Mouse (Mus musculus): ENCODE measurements around the gene Coq10b. TPM values are rescaled to one million over a fixed set of nuclear protein-coding genes. Genes with fewer than 3 reads are reported as not detected.

The Coq10b gene
- total RNA-seq, 2 experiments from 2014 or later = 9.5 to 11.3 TPM

- no peak for DNase-seq
Observed at GRCm38 (mm10) chr1:55106919-55107585, 54.5 kb downstream of the Coq10b start.

GRCm38 (mm10) chr1:55107644-55108043, 55.1 kb downstream of the Coq10b start:
- DNase-seq = no peak

- DNase-seq = no peak
Observed at GRCm38 (mm10) chr1:55108473-55108872, 55.9 kb downstream of the Coq10b start.

DNA sequence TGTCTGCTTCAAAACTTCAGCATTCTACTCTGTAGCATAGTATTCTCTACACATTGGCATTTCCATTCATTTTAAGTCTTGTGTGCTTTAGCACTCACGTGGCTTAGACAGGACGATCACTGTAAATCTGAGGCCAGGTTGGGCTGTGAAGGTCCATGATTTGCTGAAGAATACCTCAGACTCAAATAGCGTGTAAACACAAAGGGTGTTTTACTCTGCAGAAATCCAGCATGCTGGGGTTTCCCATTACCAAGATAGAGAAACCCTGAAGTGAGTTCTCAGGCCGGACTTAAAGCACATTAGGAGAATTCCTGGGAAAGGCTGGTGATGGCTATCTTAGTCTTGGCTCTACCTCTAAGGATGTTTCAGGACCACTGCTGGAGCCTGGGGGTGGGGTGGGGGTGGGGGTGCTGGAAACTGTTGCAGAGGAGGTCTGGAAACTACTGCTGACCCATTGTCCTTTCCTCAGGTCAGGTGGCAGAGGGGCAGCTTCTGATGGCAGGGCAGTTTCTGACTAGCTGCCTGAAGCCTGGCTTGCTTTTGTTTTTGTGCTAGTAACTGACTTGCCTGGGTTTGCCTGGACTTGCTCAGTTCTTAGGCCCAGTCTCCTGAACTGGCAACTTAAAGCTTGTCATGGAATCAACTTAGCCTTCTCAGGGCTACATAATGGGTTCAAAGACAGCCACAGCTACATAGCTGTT, 56.6 kb downstream of the Coq10b start:
- DNase-seq = no peak

Other genes with a start within 250 kb of the Coq10b start
- gene Ankrd44, start 126.4 kb upstream of the Coq10b start, total RNA-seq (2021) = 10 to 100 TPM; 14.5 to 16.9 TPM
- gene Sf3b1, start 25.3 kb upstream of the Coq10b start, total RNA-seq (2021) = 10 to 100 TPM; 70.2 to 89.8 TPM
- gene Hspe1, start 35.4 kb downstream of the Coq10b start, total RNA-seq (2021) = 100 to 1,000 TPM in 1 of 2 experiments, 10 to 100 TPM in 1; 83.6 to 101 TPM
- 100 to 1,000 TPM; 176 to 188 TPM for gene Hspd1, start 35.5 kb downstream of the Coq10b start, total RNA-seq (2021)
- gene Mob4, start 78.5 kb downstream of the Coq10b start, total RNA-seq (2021) = 10 to 100 TPM; 45.3 to 48.0 TPM
- gene Rftn2, start 174.0 kb downstream of the Coq10b start, total RNA-seq (2021) = 10 to 100 TPM; 12.6 to 17.3 TPM
- 1 to 10 TPM; 3.8 to 4.0 TPM for gene Mars2, start 184.4 kb downstream of the Coq10b start, total RNA-seq (2021)

Measured in gastrocnemius, postnatal 10 days (tissue).